Mouse (Mus musculus) ES-Bruce4 (cell line): ENCODE measurements around the gene Plcl1. TPM values are rescaled to one million over a fixed set of nuclear protein-coding genes. Genes with fewer than 3 reads are reported as not detected.

ENCODE experiments used
- H3K27ac ChIP-seq: 2 replicates; pipeline ENCODE4 v1.5.1; 2012; ENCODE audit warnings: low read length, inconsistent platforms; ENCODE audit not compliant: insufficient read depth
- H3K27me3 ChIP-seq: 2 replicates; pipeline ENCODE4 v1.6.1; 2012; ENCODE audit warnings: mild to moderate bottlenecking, low read length, inconsistent platforms; ENCODE audit not compliant: control insufficient read depth, poor library complexity, insufficient read depth, severe bottlenecking
- H3K36me3 ChIP-seq: 2 replicates; pipeline ENCODE4 v1.6.1; 2012; ENCODE audit warnings: inconsistent platforms, mild to moderate bottlenecking, low read length, moderate library complexity; ENCODE audit not compliant: control insufficient read depth, poor library complexity, insufficient read depth, severe bottlenecking
- H3K4me1 ChIP-seq: one replicate; pipeline ENCODE4 v1.8.1; 2011; ENCODE audit warnings: low read length; ENCODE audit not compliant: control insufficient read depth, insufficient read depth
- H3K4me3 ChIP-seq: 2 replicates; pipeline ENCODE4 v1.5.1; 2011; ENCODE audit warnings: low read depth, mild to moderate bottlenecking, low read length
- H3K9ac ChIP-seq: 2 replicates; pipeline ENCODE4 v1.6.1; 2012; ENCODE audit warnings: low read depth, mild to moderate bottlenecking, inconsistent platforms; ENCODE audit not compliant: poor library complexity, severe bottlenecking
- H3K9me3 ChIP-seq: replicated peaks from 2 replicates; pipeline ENCODE4 v1.6.1; 2012; ENCODE audit warnings: mild to moderate bottlenecking, low read length, inconsistent platforms; ENCODE audit not compliant: control insufficient read depth, poor library complexity, insufficient read depth, severe bottlenecking
- CTCF ChIP-seq: IDR thresholded peaks from one replicate; pipeline ENCODE4 v1.8.1; 2011; ENCODE audit warnings: low read depth, low read length
- EP300 ChIP-seq: IDR thresholded peaks from 2 replicates; pipeline ENCODE4 v1.6.1; 2011; ENCODE audit warnings: low read depth, low read length; ENCODE audit not compliant: insufficient read depth
- POLR2A ChIP-seq: IDR thresholded peaks from one replicate; pipeline ENCODE4 v1.8.1; 2011; ENCODE audit warnings: low read length; ENCODE audit not compliant: insufficient read depth
- polyA plus RNA-seq: library from polyadenylated mRNA; stranded (reverse); fragments of >200 nt; gene quantifications from 2 replicates; pipeline ENCODE4 v1.2.4, GENCODE M21; 2011; ENCODE audit warnings: low read depth; ENCODE audit not compliant: missing spikeins, insufficient read depth, insufficient read length

Plcl1 gene
- polyA plus RNA-seq, 1 experiment = 0.52 TPM

DNA sequence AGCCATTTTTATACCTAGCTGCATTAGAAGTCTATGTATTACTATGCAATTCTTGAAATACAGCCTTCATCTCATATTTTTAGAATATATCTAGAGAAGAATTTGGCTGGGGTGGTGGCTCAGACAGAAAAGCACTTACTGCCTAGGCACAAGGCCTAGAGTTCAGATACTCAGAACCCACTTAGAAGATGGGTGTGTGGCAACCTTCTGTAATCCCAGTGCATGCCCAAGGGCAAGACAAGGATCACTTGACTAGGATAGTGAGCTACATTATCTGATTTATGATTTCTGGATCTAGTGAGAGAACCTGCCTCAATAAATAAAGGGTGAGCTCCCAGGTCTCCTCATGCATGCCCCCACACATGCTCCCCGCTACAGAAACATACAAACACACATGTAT is 294.3 kb downstream of the Plcl1 start:
- H3K27ac ChIP-seq = no peak overlapping the region
- H3K9me3 ChIP-seq = no peaks in the 10 kb centered on the region
- H3K4me3 ChIP-seq = no peak overlapping the region
- H3K4me1 ChIP-seq = no peaks in the 10 kb centered on the region
- TF ChIP-seq CTCF (no peak), POLR2A (no peak), EP300 (no peak)
- no peaks in the 10 kb centered on the region; the same call in 1 of the 2 replicates for H3K27me3 ChIP-seq
- no peaks in the 10 kb centered on the region for H3K36me3 ChIP-seq
- H3K9ac ChIP-seq = no peak overlapping the region

DNA sequence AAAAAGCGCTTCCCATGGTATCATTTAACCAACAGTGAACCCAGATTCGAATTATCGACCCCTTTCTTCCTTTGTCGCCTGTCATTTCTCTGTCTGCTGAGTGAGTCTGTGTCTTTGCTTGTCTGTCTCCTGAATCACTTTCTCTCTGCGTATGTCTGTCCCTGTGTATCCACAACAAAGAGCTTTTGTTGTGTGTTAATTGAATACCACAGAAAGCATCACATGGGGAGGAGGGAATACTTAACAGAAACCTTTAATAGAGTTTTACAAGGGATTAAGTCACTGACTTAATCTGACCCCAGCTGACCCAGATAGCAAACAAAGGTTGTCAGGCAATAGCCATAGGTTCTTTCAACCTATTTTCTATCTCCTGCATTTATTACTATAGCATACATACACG is 295.0 kb downstream of the Plcl1 start:
- TF ChIP-seq EP300 = no peak
- no peak for TF ChIP-seq POLR2A
- TF ChIP-seq CTCF = no peak

DNA sequence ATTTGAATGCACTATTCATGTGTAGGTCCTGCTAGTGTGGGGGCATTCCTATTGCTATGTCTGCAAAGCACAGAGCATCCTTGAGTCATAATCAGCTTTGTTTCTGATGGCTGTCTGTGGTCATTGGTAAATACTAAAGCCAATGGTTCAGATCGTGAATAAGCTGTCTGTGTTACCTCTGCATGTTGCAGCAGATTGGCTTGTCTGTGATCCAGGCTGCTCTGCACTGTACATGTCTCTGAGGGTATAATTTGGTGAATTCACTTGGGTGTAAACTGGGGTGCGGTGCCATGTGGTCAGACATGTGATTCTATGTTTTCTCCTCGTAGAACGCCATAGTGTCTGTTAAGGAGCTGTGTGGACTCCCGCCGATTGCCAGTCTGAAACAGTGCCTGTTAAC is 295.9 kb downstream of the Plcl1 start:
- Histone ChIP-seq H3K9ac (no peak overlapping the region), H3K4me3 (no peak overlapping the region), H3K36me3 (no peaks in the 10 kb centered on the region), H3K27me3 (no peaks in the 10 kb centered on the region; the same call in 1 of the 2 replicates), H3K27ac (no peak overlapping the region), H3K4me1 (no peaks in the 10 kb centered on the region), H3K9me3 (no peaks in the 10 kb centered on the region)
- no peak for TF ChIP-seq EP300
- TF ChIP-seq POLR2A = no peak
- no peak for TF ChIP-seq CTCF

More for the DNA sequence above, 295.0 kb downstream of the Plcl1 start:
- no peak overlapping the region for H3K27ac ChIP-seq
- H3K4me3 ChIP-seq = no peak overlapping the region
- H3K9me3 ChIP-seq = no peaks in the 10 kb centered on the region
- H3K9ac ChIP-seq = no peak overlapping the region
- H3K4me1 ChIP-seq = no peaks in the 10 kb centered on the region
- no peaks in the 10 kb centered on the region; the same call in 1 of the 2 replicates for H3K27me3 ChIP-seq
- no peaks in the 10 kb centered on the region for H3K36me3 ChIP-seq

DNA sequence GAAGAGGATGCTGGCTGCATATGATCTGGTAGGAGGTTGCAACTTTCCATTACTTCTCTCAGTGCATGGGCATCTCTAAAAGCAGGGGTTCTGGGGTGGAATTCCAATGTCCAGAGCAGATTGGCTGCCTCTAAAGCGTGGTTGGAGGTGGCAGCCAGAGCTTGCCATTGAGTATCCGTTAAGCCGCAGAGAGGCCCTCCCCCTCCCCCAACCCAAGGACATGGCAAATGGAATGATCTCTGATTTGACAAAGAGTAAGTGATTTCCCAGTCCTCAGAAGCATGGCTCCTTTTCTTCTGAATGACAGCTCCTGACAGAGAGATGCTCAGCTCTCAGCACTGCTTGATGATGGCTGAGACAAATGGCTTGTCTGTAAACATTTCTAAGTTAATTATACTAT is 296.4 kb downstream of the Plcl1 start:
- H3K9me3 ChIP-seq = no peaks in the 10 kb centered on the region
- no peak overlapping the region for H3K9ac ChIP-seq
- TF ChIP-seq CTCF = no peak
- no peaks in the 10 kb centered on the region for H3K36me3 ChIP-seq
- no peak overlapping the region for H3K27ac ChIP-seq
- no peaks in the 10 kb centered on the region for H3K4me1 ChIP-seq
- no peak overlapping the region for H3K4me3 ChIP-seq
- no peaks in the 10 kb centered on the region; the same call in 1 of the 2 replicates for H3K27me3 ChIP-seq

DNA sequence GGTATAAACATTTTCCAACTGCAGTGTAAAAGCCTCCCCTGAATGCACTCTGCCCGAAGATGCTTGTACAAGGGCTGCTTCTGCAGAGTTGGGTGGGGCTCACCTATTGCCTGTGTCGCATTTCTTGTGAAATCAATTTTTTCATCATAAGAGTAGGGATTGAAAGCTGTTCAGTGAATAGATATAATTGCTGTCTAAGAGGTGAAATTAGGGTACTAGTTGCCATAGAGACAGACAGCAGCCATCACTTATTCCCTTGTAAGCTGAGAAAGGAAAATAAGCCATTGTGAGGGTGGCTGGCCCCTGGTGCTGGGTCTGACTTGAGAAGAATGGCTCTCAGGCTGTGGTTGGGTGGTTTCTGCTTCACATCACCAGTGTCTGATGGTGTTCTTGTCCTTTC is 299.0 kb downstream of the Plcl1 start:
- Histone ChIP-seq H3K9me3 (no peaks in the 10 kb centered on the region), H3K4me1 (no peaks in the 10 kb centered on the region), H3K36me3 (no peaks in the 10 kb centered on the region), H3K9ac (no peak overlapping the region), H3K27me3 (no peaks in the 10 kb centered on the region; the same call in 1 of the 2 replicates), H3K27ac (no peak overlapping the region), H3K4me3 (no peak overlapping the region)
- TF ChIP-seq CTCF = no peak

DNA sequence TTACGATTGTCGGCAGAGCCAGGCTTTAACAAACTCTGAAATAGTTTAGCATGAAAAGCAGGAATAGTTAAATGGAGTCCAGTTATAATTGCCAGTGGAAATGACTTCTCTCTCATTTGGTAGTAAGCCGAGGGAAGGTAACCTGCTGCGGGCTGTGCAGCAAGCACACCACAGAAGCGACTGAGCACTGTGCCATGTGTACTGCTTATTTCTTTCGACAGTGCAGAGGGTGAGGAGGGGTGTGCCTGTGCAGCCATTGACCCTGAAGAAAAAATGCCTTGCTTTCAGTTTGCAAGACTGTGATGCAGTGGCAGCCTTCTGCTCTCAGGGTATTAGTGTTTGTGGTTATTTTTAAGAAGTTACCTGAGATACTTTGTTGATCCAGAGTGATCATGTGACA is 299.5 kb downstream of the Plcl1 start:
- no peaks in the 10 kb centered on the region; the same call in 1 of the 2 replicates for H3K27me3 ChIP-seq
- H3K9me3 ChIP-seq = no peaks in the 10 kb centered on the region
- H3K36me3 ChIP-seq = no peaks in the 10 kb centered on the region
- H3K9ac ChIP-seq = no peak overlapping the region
- H3K4me1 ChIP-seq = no peaks in the 10 kb centered on the region
- no peak overlapping the region for H3K27ac ChIP-seq
- no peak overlapping the region for H3K4me3 ChIP-seq
- TF ChIP-seq EP300 = no peak
- no peak for TF ChIP-seq POLR2A
- TF ChIP-seq CTCF = no peak

DNA sequence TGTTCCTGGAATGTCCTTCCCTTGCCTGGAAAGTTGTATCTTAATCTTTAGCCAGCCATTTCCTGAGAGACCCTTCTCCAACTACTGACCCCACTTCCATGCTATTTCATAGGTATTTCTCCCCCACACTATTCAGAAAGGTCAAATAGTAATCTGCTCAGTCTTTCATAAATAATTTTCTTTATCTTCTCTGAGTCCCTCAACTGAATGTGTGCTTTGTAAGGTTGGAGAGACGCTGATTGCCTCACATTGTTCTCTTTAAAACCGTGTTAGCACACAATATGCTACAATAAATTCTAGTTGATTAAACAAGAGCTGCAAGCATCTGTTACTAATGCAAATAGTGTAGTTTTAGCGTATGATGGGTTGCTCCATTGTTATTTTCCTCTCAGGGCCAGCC is 300.0 kb downstream of the Plcl1 start:
- H3K27me3 ChIP-seq = no peaks in the 10 kb centered on the region; the same call in 1 of the 2 replicates
- no peak overlapping the region for H3K4me3 ChIP-seq
- H3K4me1 ChIP-seq = no peaks in the 10 kb centered on the region
- TF ChIP-seq CTCF (no peak), POLR2A (no peak), EP300 (no peak)
- no peak overlapping the region for H3K27ac ChIP-seq
- no peaks in the 10 kb centered on the region for H3K9me3 ChIP-seq
- H3K36me3 ChIP-seq = no peaks in the 10 kb centered on the region
- no peak overlapping the region for H3K9ac ChIP-seq
